Mouse (Mus musculus) embryonic facial prominence, embryonic 14.5 days (tissue): ENCODE data around the gene Tns3. TPM values are rescaled to one million over a fixed set of nuclear protein-coding genes. Genes with fewer than 3 reads are reported as not detected.
A peak's percentile ranks its signal among the peaks of the same experiment; 100 is the strongest.

Experiments
- ATAC-seq: fragments of 200-750 bp; cut with Nextera tagmentation; 2 replicates; pipeline ENCODE4 v1.8.0; 2017; ENCODE audit warnings: low read depth, moderate number of reproducible peaks, moderate TSS enrichment
- DNase-seq: peaks from one replicate; pipeline ENCODE4 v3.0.0-alpha.2; 2015; ENCODE audit warnings: low spot score
- H3K27ac ChIP-seq: fragments of 300-500 bp; sonication (generic); replicated peaks from 2 replicates; pipeline ENCODE4 v1.5.1; 2014; ENCODE audit warnings: low read depth, mild to moderate bottlenecking, low read length, moderate library complexity
- H3K27me3 ChIP-seq: fragments of 300-500 bp; sonication (generic); replicated peaks from 2 replicates; pipeline ENCODE4 v1.6.1; 2014; ENCODE audit warnings: low read length; ENCODE audit not compliant: control insufficient read depth, insufficient read depth
- H3K36me3 ChIP-seq: fragments of 300-500 bp; sonication (generic); 2 replicates; pipeline ENCODE4 v1.6.1; 2014; ENCODE audit warnings: low read length, mixed read lengths; ENCODE audit not compliant: control insufficient read depth, insufficient read depth
- H3K4me1 ChIP-seq: fragments of 300-500 bp; sonication (generic); 2 replicates; pipeline ENCODE4 v1.6.1; 2014; ENCODE audit warnings: antibody characterized with exemption, low read length; ENCODE audit not compliant: control insufficient read depth, insufficient read depth
- H3K4me2 ChIP-seq: fragments of 300-500 bp; sonication (generic); 2 replicates; pipeline ENCODE4 v1.6.1; 2014; ENCODE audit warnings: low read depth, mild to moderate bottlenecking, low read length, moderate library complexity, mixed read lengths
- H3K4me3 ChIP-seq: fragments of 300-500 bp; sonication (generic); 2 replicates; pipeline ENCODE4 v1.5.1; 2014; ENCODE audit warnings: low read depth, mild to moderate bottlenecking, low read length
- H3K9ac ChIP-seq: fragments of 300-500 bp; sonication (generic); 2 replicates; pipeline ENCODE4 v1.6.1; 2014; ENCODE audit warnings: low read depth, mild to moderate bottlenecking, low read length, moderate library complexity, mixed read lengths
- H3K9me3 ChIP-seq: fragments of 300-500 bp; sonication (generic); 2 replicates; pipeline ENCODE4 v1.6.1; 2016; ENCODE audit warnings: low read length; ENCODE audit not compliant: control insufficient read depth
- WGBS: fragments of 180-500 bp; shearing (Covaris S2); extraction: QIAGEN DNeasy Blood & Tissue Kit; methylation state at CpG from one replicate; pipeline ENCODE4 v1.1.7; 2014; 5-methylcytosine and 5-hydroxymethylcytosine counted together
- polyA plus RNA-seq: library from polyadenylated mRNA; unstranded; fragments of >200 nt; fragmentation: Nextera tagmentation; extraction: Ambion mirVana; gene quantifications from 2 replicates; pipeline ENCODE4 v1.2.1, GENCODE M21; 2014

The Tns3 gene
- polyA plus RNA-seq, 1 experiment from 2014 or later: 19.3 TPM

DNA sequence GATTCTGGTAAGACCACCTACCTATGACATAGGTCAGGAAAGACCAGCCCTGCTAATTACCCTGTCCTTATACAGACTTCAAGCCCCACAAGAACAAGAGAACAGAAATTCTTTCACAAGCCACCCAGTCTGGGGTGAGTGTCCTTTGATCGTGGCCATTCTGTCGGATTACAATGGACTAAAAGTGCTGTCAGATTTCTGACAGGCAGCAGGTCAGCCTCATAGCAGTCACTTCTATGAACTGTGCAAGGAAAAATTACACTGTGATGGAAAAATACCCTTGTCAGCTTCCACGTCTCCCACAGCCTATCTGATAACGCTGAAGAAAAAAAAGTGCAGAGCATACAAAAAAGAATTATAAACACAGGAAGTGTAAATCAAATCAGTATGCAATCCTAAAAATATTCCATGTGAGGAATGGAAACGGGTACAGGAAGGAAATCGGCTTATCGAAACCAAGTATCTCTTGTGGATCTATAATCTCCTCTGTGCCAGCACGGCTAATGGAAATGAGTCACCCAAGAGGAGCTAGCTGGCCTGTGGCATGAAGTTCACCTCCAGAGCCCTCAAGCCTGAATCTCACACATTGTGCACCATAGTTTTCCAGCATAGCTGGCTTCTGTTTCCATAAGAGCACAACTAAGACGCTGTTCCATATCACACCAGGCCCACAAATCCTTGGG is 138.7 kb downstream of the Tns3 start:
- Histone ChIP-seq H3K27me3 (no peaks in the 10 kb centered on the region), H3K4me2 (no peak overlapping the region), H3K4me1 (peaks cover 4% of the 10 kb centered on the region; the same call in 1 of the 2 replicates), H3K9me3 (no peaks in the 10 kb centered on the region), H3K9ac (no peak overlapping the region), H3K27ac (peak overlapping the region; percentile 29; the same call in 1 of the 2 replicates), H3K36me3 (peaks cover 47% of the 10 kb centered on the region), H3K4me3 (no peak overlapping the region)
- ATAC-seq: no peak
- WGBS: 63% methylated on average over 9 of the region's 9 CpGs
- no peak for DNase-seq

DNA sequence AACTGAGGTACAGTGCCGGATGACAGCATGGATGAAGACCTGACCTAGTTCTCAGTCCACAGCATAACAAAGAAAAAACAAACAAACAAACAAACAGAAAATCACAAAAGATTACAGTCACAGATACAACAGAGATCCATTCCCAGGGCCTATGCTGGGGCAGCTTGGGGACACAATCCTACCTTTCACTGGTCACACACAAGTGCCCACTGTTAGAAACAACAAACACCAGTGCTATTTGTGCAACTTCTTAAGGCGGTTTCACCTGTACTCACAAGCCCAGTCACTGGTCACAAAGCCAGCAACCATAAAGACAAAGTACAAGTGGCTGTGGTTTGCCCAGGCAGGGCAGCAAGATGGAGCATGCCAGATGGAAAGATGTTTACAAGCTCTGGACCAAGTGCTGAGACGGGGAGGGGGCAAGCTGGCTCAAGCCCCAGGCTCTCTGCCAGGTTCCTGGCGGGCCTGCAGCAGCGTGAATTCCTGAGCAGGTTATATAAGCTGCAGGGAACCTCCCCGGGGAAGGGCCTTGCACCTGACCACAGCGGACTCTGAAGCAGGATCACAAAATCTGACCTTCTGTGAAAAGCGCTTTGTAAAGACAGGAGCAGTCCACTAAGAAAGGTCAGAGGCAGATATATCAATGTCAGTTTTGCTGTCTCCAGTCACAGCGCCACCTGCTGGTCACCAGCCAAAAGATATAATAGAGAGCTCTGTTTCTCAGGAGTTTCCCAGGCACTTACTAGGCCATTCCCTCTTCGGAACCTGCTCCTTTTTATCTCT is 140.8 kb downstream of the Tns3 start:
- Histone ChIP-seq H3K4me3 (no peak overlapping the region), H3K4me1 (peaks cover 4% of the 10 kb centered on the region; the same call in 1 of the 2 replicates), H3K27me3 (no peaks in the 10 kb centered on the region), H3K4me2 (no peak overlapping the region), H3K9me3 (no peaks in the 10 kb centered on the region), H3K36me3 (peaks cover 44% of the 10 kb centered on the region), H3K27ac (0 out of 2 replicates have a peak overlapping the region, but pooled peaks have one; percentile 25), H3K9ac (no peak overlapping the region)
- WGBS: 31% methylated on average over 10 of the region's 10 CpGs
- peak; percentile 72 for ATAC-seq
- DNase-seq: peak; percentile 78

DNA sequence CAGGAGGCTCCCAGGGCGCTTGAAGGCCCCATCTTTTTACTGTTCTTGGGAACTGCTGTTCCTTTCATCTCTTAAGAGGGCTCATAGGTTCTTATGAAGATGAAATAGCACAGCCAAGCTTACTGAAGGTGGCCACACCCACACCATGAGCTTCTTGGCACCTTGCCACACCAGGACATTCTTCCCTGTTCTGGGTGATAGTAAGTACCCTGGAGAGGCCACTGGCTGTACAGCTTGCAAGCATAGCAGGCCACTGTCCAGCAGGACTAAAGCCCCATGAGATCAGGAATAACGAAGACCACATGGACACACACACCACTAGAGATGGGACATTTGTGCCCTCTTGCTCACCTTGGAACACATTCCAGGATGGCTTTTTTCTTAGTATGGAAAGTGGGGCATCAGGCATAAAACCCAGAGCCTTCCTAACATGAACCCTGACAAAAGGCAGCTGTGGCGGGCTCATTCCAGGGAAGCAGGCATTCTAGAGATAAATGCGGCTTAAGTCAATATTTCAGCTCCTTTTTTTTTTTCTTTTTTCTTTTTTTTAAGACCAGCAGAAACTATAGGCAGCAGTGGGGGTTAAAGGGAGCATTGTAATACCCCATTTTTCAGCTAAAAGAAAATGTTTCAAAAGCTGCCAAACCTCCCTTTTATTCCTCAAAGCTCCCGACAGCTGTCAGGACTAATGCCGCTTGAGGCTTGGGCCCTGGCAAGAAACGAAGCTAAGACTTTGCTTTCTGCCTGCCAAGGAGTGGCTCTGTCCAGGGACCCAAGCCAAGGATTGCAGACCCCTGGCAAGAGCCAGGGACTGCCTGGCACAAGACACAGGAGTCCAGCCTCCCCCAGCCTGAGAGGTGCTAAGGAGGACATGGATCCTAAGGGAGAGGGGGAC is 150.7 kb downstream of the Tns3 start:
- WGBS: 53% methylated on average over 7 of the region's 7 CpGs
- DNase-seq (peak; percentile 83), ATAC-seq (peak; percentile 53)
- Histone ChIP-seq H3K4me3 (no peak overlapping the region), H3K9me3 (no peaks in the 10 kb centered on the region), H3K36me3 (peaks cover 67% of the 10 kb centered on the region), H3K27me3 (no peaks in the 10 kb centered on the region), H3K9ac (no peak overlapping the region), H3K4me2 (no peak overlapping the region), H3K4me1 (peaks cover 8% of the 10 kb centered on the region), H3K27ac (peak overlapping the region; percentile 54)

DNA sequence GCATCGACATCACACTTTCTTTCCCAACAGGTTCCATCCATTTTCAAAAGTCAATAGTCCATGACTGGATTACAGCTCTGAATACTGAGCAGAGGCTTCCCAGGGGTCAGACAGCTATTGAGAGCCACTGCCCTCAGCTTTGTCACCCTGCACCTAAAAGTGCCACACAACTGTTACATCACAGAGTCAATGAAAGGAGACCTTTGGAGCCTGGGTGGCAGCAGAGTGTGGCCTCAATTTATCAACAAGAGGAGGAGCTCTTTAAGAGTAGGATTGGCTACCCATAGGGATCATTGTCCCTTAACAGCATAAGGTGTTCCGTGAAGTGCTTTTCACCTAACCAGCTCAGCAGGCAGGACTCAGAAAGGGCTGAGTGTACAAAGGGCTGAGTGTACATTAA is 154.0 kb downstream of the Tns3 start:
- H3K4me2 ChIP-seq: no peak overlapping the region
- peaks cover 8% of the 10 kb centered on the region for H3K4me1 ChIP-seq
- H3K9me3 ChIP-seq: no peaks in the 10 kb centered on the region
- ATAC-seq (no peak), DNase-seq (no peak)
- no peak overlapping the region for H3K27ac ChIP-seq
- H3K27me3 ChIP-seq: no peaks in the 10 kb centered on the region
- peaks cover 77% of the 10 kb centered on the region for H3K36me3 ChIP-seq
- no peak overlapping the region for H3K9ac ChIP-seq
- no peak overlapping the region for H3K4me3 ChIP-seq
- WGBS: 86% methylated on average over 2 of the region's 2 CpGs

GRCm38 (mm10) chr11:8509614-8510013 is 154.7 kb downstream of the Tns3 start:
- no peak for ATAC-seq
- peaks cover 83% of the 10 kb centered on the region for H3K36me3 ChIP-seq

DNA sequence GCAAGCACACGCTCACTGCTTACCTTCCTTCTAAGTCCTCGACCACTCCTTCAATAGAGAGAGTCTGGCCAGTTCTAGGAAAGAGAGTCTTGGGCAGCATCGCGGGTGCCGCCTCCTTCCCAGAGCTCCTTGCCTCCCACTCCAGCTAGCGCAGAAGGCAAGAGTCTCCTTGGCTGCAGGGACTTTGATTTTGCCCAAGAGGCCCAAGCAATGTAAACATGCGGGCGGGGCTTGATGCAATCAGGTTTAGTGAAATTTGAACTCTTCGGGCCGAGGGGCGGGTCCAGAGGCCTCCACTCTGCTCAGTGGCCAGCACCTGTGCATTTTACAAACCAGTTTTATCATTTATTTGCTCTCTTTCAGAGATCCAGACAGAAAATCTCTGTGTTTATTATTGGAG is 160.6 kb downstream of the Tns3 start:
- Histone ChIP-seq H3K9ac (no peak overlapping the region), H3K36me3 (peaks cover 56% of the 10 kb centered on the region), H3K27ac (no peak overlapping the region), H3K4me1 (0 out of 2 replicates have a peak, but pooled peaks cover 6% of the 10 kb centered on the region), H3K4me2 (no peak overlapping the region), H3K4me3 (no peak overlapping the region), H3K27me3 (no peaks in the 10 kb centered on the region), H3K9me3 (no peaks in the 10 kb centered on the region)
- ATAC-seq (peak; percentile 74), DNase-seq (peak; percentile 78)
- WGBS: 36% methylated on average over 11 of the region's 11 CpGs

More at GRCm38 (mm10) chr11:8509614-8510013, 154.7 kb downstream of the Tns3 start:
- Histone ChIP-seq H3K27ac (no peak overlapping the region), H3K4me1 (peaks cover 8% of the 10 kb centered on the region), H3K4me2 (no peak overlapping the region), H3K4me3 (no peak overlapping the region), H3K27me3 (no peaks in the 10 kb centered on the region), H3K9me3 (no peaks in the 10 kb centered on the region), H3K9ac (no peak overlapping the region)
- 78% methylated on average over 7 of the region's 7 CpGs for WGBS
- DNase-seq: no peak

DNA sequence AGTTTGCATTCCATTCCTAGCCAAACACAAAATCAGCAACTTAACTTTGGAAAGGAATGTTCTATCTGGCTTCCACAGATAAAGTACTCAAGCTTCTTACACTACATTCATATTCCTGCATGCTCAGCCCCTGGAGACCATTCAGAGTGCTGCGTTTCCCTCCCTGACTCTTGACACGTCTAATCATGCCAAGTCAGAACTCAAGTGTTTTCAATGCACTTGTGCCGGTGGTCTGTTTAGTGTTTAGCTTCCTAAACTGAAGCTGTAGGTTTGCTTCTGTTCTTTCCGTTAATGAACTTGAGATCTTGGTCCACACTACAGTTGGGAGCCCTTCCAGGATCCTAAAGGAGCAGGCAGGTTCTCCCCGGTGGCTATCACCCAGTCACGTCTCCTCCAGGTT is 163.5 kb downstream of the Tns3 start:
- Histone ChIP-seq H3K9me3 (no peaks in the 10 kb centered on the region), H3K36me3 (peaks cover 41% of the 10 kb centered on the region), H3K4me2 (no peak overlapping the region), H3K9ac (no peak overlapping the region), H3K27ac (no peak overlapping the region), H3K27me3 (no peaks in the 10 kb centered on the region), H3K4me3 (no peak overlapping the region), H3K4me1 (peaks cover 25% of the 10 kb centered on the region)
- 70% methylated on average over 6 of the region's 6 CpGs for WGBS
- ATAC-seq (no peak), DNase-seq (no peak)

DNA sequence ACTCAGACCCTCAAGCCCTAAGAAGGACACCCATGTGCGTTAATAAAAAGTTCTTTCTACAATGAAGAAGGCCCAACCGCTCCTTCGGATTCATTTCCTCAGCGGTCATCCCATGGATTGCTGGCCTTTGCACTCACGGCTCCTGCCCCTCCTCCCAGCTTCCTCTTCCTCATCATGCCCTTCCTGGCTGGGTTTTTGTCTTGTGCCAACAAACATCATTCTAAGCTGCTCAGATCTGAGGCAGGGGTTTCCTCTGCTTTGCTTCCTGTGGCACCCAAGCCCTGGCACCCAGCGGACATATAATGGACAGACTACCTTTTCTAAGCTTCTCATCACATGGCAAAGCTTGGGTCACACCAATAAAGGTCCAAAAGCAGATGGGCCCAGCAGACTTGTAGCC is 167.2 kb downstream of the Tns3 start:
- Histone ChIP-seq H3K36me3 (peaks cover 39% of the 10 kb centered on the region), H3K9me3 (no peaks in the 10 kb centered on the region), H3K4me1 (peaks cover 33% of the 10 kb centered on the region), H3K4me3 (no peak overlapping the region), H3K27me3 (no peaks in the 10 kb centered on the region), H3K9ac (no peak overlapping the region), H3K27ac (peak overlapping the region; percentile 64), H3K4me2 (no peak overlapping the region)
- ATAC-seq: no peak; the same call in 1 of the 2 replicates
- 75% methylated on average over 6 of the region's 6 CpGs for WGBS
- DNase-seq: no peak
